Mouse (Mus musculus): ENCODE measurements around the gene Mettl7a1. TPM values are rescaled to one million over a fixed set of nuclear protein-coding genes. Genes with fewer than 3 reads are reported as not detected.
"Not testable (repeated sequence)": the region's sequence is repeated elsewhere in the genome, so short reads cannot be mapped to it uniquely, and the experiment has no call there.

Gene Mettl7a1
- polyA plus RNA-seq, 1 experiment from 2014 or later: 3.2 TPM

- Histone ChIP-seq H3K27ac (ENCODE audit: low read depth, low read length) (no peak overlapping the region), H3K4me3 (ENCODE audit: low read depth, low read length) (no peak overlapping the region), H3K4me1 (replicated peaks; ENCODE audit: control insufficient read depth, insufficient read depth, low read length) (no peaks in the 10 kb centered on the region), H3K9ac (ENCODE audit: low read length) (no peak overlapping the region), H3K9me3 (ENCODE audit: control insufficient read depth, low read length) (no peaks in the 10 kb centered on the region), H3K27me3 (ENCODE audit: control insufficient read depth, insufficient read depth, low read length) (no peaks in the 10 kb centered on the region), H3K36me3 (ENCODE audit: control insufficient read depth, insufficient read depth, low read length) (no peaks in the 10 kb centered on the region), H3K4me2 (ENCODE audit: low read depth, low read length, severe bottlenecking) (no peak overlapping the region)
- WGBS: 7% methylated on average over 9 of the region's 9 CpGs
- DNase-seq (ENCODE audit: low spot score) (no peak), ATAC-seq (replicated peaks; ENCODE audit: low FRiP score) (no peak)
These were observed 34.2 kb upstream of the Mettl7a1 start for GRCm38 (mm10) chr15:100269776-100270175.

- H3K36me3 ChIP-seq (ENCODE audit: control insufficient read depth, insufficient read depth, low read length); H3K4me1 ChIP-seq (replicated peaks; ENCODE audit: control insufficient read depth, insufficient read depth, low read length); H3K4me3 ChIP-seq (ENCODE audit: low read depth, low read length); H3K27me3 ChIP-seq (ENCODE audit: control insufficient read depth, insufficient read depth, low read length); ATAC-seq (replicated peaks; ENCODE audit: low FRiP score); H3K9ac ChIP-seq (ENCODE audit: low read length); H3K4me2 ChIP-seq (ENCODE audit: low read depth, low read length, severe bottlenecking); H3K27ac ChIP-seq (ENCODE audit: low read depth, low read length); H3K9me3 ChIP-seq (ENCODE audit: control insufficient read depth, low read length); DNase-seq (ENCODE audit: low spot score): not testable (repeated sequence)
- WGBS: 15% methylated on average over 7 of the region's 7 CpGs
These were observed 33.3 kb upstream of the Mettl7a1 start for GRCm38 (mm10) chr15:100270609-100271008.

- DNase-seq (ENCODE audit: low spot score) (no peak), ATAC-seq (replicated peaks; ENCODE audit: low FRiP score) (no peak)
- Histone ChIP-seq H3K4me1 (replicated peaks; ENCODE audit: control insufficient read depth, insufficient read depth, low read length) (no peaks in the 10 kb centered on the region), H3K9ac (ENCODE audit: low read length) (no peak overlapping the region), H3K4me3 (ENCODE audit: low read depth, low read length) (no peak overlapping the region), H3K9me3 (ENCODE audit: control insufficient read depth, low read length) (no peaks in the 10 kb centered on the region), H3K4me2 (ENCODE audit: low read depth, low read length, severe bottlenecking) (no peak overlapping the region), H3K27me3 (ENCODE audit: control insufficient read depth, insufficient read depth, low read length) (no peaks in the 10 kb centered on the region), H3K36me3 (ENCODE audit: control insufficient read depth, insufficient read depth, low read length) (no peaks in the 10 kb centered on the region), H3K27ac (ENCODE audit: low read depth, low read length) (no peak overlapping the region)
- 55% methylated on average over 14 of the region's 14 CpGs for WGBS
These were observed 32.5 kb upstream of the Mettl7a1 start for GRCm38 (mm10) chr15:100271411-100271810.

- H3K27ac ChIP-seq (ENCODE audit: low read depth, low read length); H3K4me3 ChIP-seq (ENCODE audit: low read depth, low read length); DNase-seq (ENCODE audit: low spot score); H3K27me3 ChIP-seq (ENCODE audit: control insufficient read depth, insufficient read depth, low read length); H3K9ac ChIP-seq (ENCODE audit: low read length); ATAC-seq (replicated peaks; ENCODE audit: low FRiP score); H3K36me3 ChIP-seq (ENCODE audit: control insufficient read depth, insufficient read depth, low read length); H3K9me3 ChIP-seq (ENCODE audit: control insufficient read depth, low read length); H3K4me1 ChIP-seq (replicated peaks; ENCODE audit: control insufficient read depth, insufficient read depth, low read length); H3K4me2 ChIP-seq (ENCODE audit: low read depth, low read length, severe bottlenecking): not testable (repeated sequence)
- 86% methylated on average over 4 of the region's 4 CpGs for WGBS
These were observed 30.1 kb upstream of the Mettl7a1 start for GRCm38 (mm10) chr15:100273791-100274308.

- Histone ChIP-seq H3K27ac (ENCODE audit: low read depth, low read length) (no peak overlapping the region), H3K9me3 (ENCODE audit: control insufficient read depth, low read length) (no peaks in the 10 kb centered on the region), H3K4me2 (ENCODE audit: low read depth, low read length, severe bottlenecking) (no peak overlapping the region), H3K9ac (ENCODE audit: low read length) (no peak overlapping the region), H3K36me3 (ENCODE audit: control insufficient read depth, insufficient read depth, low read length) (no peaks in the 10 kb centered on the region), H3K27me3 (ENCODE audit: control insufficient read depth, insufficient read depth, low read length) (no peaks in the 10 kb centered on the region), H3K4me3 (ENCODE audit: low read depth, low read length) (no peak overlapping the region), H3K4me1 (replicated peaks; ENCODE audit: control insufficient read depth, insufficient read depth, low read length) (no peaks in the 10 kb centered on the region)
- ATAC-seq (replicated peaks; ENCODE audit: low FRiP score): no peak
- 89% methylated on average over 7 of the region's 7 CpGs for WGBS
- DNase-seq (ENCODE audit: low spot score): no peak
These were observed 29.0 kb upstream of the Mettl7a1 start for GRCm38 (mm10) chr15:100274790-100275559.

- ATAC-seq (replicated peaks; ENCODE audit: low FRiP score) (no peak), DNase-seq (ENCODE audit: low spot score) (no peak)
- Histone ChIP-seq H3K4me3 (ENCODE audit: low read depth, low read length) (no peak overlapping the region), H3K36me3 (ENCODE audit: control insufficient read depth, insufficient read depth, low read length) (no peaks in the 10 kb centered on the region), H3K27me3 (ENCODE audit: control insufficient read depth, insufficient read depth, low read length) (no peaks in the 10 kb centered on the region), H3K4me2 (ENCODE audit: low read depth, low read length, severe bottlenecking) (no peak overlapping the region), H3K9ac (ENCODE audit: low read length) (no peak overlapping the region), H3K9me3 (ENCODE audit: control insufficient read depth, low read length) (no peaks in the 10 kb centered on the region), H3K4me1 (replicated peaks; ENCODE audit: control insufficient read depth, insufficient read depth, low read length) (no peaks in the 10 kb centered on the region), H3K27ac (ENCODE audit: low read depth, low read length) (no peak overlapping the region)
- WGBS: 94% methylated on average over 4 of the region's 4 CpGs
These were observed 27.5 kb upstream of the Mettl7a1 start for GRCm38 (mm10) chr15:100276403-100276802.

- Histone ChIP-seq H3K9ac (ENCODE audit: low read length) (no peak overlapping the region), H3K36me3 (ENCODE audit: control insufficient read depth, insufficient read depth, low read length) (no peaks in the 10 kb centered on the region), H3K4me1 (replicated peaks; ENCODE audit: control insufficient read depth, insufficient read depth, low read length) (no peaks in the 10 kb centered on the region), H3K4me2 (ENCODE audit: low read depth, low read length, severe bottlenecking) (no peak overlapping the region), H3K27ac (ENCODE audit: low read depth, low read length) (no peak overlapping the region), H3K9me3 (ENCODE audit: control insufficient read depth, low read length) (no peaks in the 10 kb centered on the region), H3K4me3 (ENCODE audit: low read depth, low read length) (no peak overlapping the region), H3K27me3 (ENCODE audit: control insufficient read depth, insufficient read depth, low read length) (no peaks in the 10 kb centered on the region)
- no peak for DNase-seq (ENCODE audit: low spot score)
- no peak for ATAC-seq (replicated peaks; ENCODE audit: low FRiP score)
- WGBS: 93% methylated on average over 3 of the region's 3 CpGs
These were observed 26.4 kb upstream of the Mettl7a1 start for GRCm38 (mm10) chr15:100277586-100277985.

- Histone ChIP-seq H3K9me3 (ENCODE audit: control insufficient read depth, low read length) (no peaks in the 10 kb centered on the region), H3K4me3 (ENCODE audit: low read depth, low read length) (no peak within 1 kb of the TSS), H3K27ac (ENCODE audit: low read depth, low read length) (no peak within 1 kb of the TSS), H3K4me1 (replicated peaks; ENCODE audit: control insufficient read depth, insufficient read depth, low read length) (no peaks in the 10 kb centered on the region), H3K27me3 (ENCODE audit: control insufficient read depth, insufficient read depth, low read length) (no peaks in the 10 kb centered on the region), H3K4me2 (ENCODE audit: low read depth, low read length, severe bottlenecking) (no peak within 1 kb of the TSS), H3K9ac (ENCODE audit: low read length) (no peak within 1 kb of the TSS), H3K36me3 (ENCODE audit: control insufficient read depth, insufficient read depth, low read length) (no peaks in the 10 kb centered on the region)
- no peak for ATAC-seq (replicated peaks; ENCODE audit: low FRiP score)
- WGBS: 96% methylated on average over 20 of the region's 20 CpGs
- DNase-seq (ENCODE audit: low spot score): no peak
These were observed 23.3 kb upstream of the Mettl7a1 start, which contains the start of gene Tmprss12 for GRCm38 (mm10) chr15:100280626-100281025. TSS of gene Tmprss12 (plus strand) at chr15:100280837.

- no peak overlapping the region for H3K4me3 ChIP-seq (ENCODE audit: low read depth, low read length)
- no peak overlapping the region for H3K4me2 ChIP-seq (ENCODE audit: low read depth, low read length, severe bottlenecking)
- H3K27ac ChIP-seq (ENCODE audit: low read depth, low read length): no peak overlapping the region
- H3K4me1 ChIP-seq (replicated peaks; ENCODE audit: control insufficient read depth, insufficient read depth, low read length): no peaks in the 10 kb centered on the region
- H3K9ac ChIP-seq (ENCODE audit: low read length): no peak overlapping the region
- DNase-seq (ENCODE audit: low spot score) (no peak), ATAC-seq (replicated peaks; ENCODE audit: low FRiP score) (no peak)
- H3K9me3 ChIP-seq (ENCODE audit: control insufficient read depth, low read length): no peaks in the 10 kb centered on the region
- WGBS: 94% methylated on average over 6 of the region's 6 CpGs
- no peaks in the 10 kb centered on the region for H3K36me3 ChIP-seq (ENCODE audit: control insufficient read depth, insufficient read depth, low read length)
- H3K27me3 ChIP-seq (ENCODE audit: control insufficient read depth, insufficient read depth, low read length): no peaks in the 10 kb centered on the region
These were observed 15.0 kb upstream of the Mettl7a1 start for GRCm38 (mm10) chr15:100288980-100289379.
